Mouse (Mus musculus) C2C12 (cell line): ENCODE data around the gene Wif1.

Source experiments
- CTCF ChIP-seq: IDR thresholded peaks from one replicate; pipeline ENCODE4 v1.5.1; 2011; ENCODE audit not compliant: control insufficient read depth, insufficient read depth, insufficient read length
- USF1 ChIP-seq: IDR thresholded peaks from one replicate; pipeline ENCODE4 v1.6.1; 2011; ENCODE audit warnings: low read depth, mild to moderate bottlenecking, control low read depth, moderate library complexity

DNA sequence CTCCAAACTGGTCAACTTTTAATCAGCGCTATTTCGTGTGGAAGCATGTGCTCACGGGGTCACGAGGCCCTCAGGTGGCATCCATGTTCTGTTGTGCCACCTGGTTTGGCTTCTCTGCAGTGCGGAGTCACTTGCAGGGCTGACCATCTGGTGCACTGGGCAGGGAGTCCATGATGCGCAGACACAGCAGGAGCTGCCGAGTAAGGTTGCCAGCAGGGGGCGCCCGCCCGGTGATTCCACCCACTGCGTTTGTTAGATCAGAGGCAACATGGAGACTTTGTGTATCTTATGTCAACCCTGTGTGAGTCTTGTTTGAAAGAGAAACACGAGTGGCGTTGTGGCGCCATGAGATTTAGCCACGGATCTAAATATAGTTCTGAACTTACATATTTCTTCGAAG is 90.7 kb downstream of the Wif1 start:
- TF ChIP-seq CTCF (no peak), USF1 (no peak)
